Mouse (Mus musculus) ES-E14 (cell line): Measurements from ENCODE around the gene Phb.

Source experiments
- CHD2 ChIP-seq: IDR thresholded peaks from 2 replicates; pipeline ENCODE4 v1.6.1; 2014; ENCODE audit warnings: mild to moderate bottlenecking, low read depth, low read length, inconsistent platforms
- HCFC1 ChIP-seq: IDR thresholded peaks from 2 replicates; pipeline ENCODE4 v1.6.1; 2012; ENCODE audit warnings: low read length, inconsistent platforms, borderline replicate concordance; ENCODE audit not compliant: insufficient read depth
- MAFK ChIP-seq: IDR thresholded peaks from 2 replicates; pipeline ENCODE4 v1.6.1; 2014; ENCODE audit warnings: mild to moderate bottlenecking, low read depth, low read length, inconsistent platforms; ENCODE audit not compliant: insufficient read depth
- ZC3H11A ChIP-seq: IDR thresholded peaks from 2 replicates; pipeline ENCODE4 v1.6.1; 2012; ENCODE audit warnings: low read depth, mild to moderate bottlenecking, inconsistent platforms, low read length, borderline replicate concordance
- ZNF384 ChIP-seq: IDR thresholded peaks from 2 replicates; pipeline ENCODE4 v1.6.1; 2012; ENCODE audit warnings: low read depth, low read length, inconsistent platforms

- TF ChIP-seq ZNF384 (no peak), MAFK (no peak), CHD2 (no peak), ZC3H11A (no peak), HCFC1 (no peak)
Measured at GRCm38 (mm10) chr11:95650001-95650400, 16.8 kb upstream of the Phb start.
